Mouse (Mus musculus) spleen, adult 12 weeks (tissue): ENCODE data around the gene Lce1c.
"Not testable (repeated sequence)": the region's sequence is repeated elsewhere in the genome, so short reads cannot be mapped to it uniquely, and the experiment has no call there.

Experiments
- DNase-seq: peaks from one replicate; pipeline ENCODE4 v3.0.0; 2022; ENCODE audit warnings: low spot score

Gene Lce1c

GRCm38 (mm10) chr3:92678947-92679346 lies at the start of gene Lce1c:
Lce1c (plus strand) TSS chr3:92679247.
- no peak for DNase-seq

DNA sequence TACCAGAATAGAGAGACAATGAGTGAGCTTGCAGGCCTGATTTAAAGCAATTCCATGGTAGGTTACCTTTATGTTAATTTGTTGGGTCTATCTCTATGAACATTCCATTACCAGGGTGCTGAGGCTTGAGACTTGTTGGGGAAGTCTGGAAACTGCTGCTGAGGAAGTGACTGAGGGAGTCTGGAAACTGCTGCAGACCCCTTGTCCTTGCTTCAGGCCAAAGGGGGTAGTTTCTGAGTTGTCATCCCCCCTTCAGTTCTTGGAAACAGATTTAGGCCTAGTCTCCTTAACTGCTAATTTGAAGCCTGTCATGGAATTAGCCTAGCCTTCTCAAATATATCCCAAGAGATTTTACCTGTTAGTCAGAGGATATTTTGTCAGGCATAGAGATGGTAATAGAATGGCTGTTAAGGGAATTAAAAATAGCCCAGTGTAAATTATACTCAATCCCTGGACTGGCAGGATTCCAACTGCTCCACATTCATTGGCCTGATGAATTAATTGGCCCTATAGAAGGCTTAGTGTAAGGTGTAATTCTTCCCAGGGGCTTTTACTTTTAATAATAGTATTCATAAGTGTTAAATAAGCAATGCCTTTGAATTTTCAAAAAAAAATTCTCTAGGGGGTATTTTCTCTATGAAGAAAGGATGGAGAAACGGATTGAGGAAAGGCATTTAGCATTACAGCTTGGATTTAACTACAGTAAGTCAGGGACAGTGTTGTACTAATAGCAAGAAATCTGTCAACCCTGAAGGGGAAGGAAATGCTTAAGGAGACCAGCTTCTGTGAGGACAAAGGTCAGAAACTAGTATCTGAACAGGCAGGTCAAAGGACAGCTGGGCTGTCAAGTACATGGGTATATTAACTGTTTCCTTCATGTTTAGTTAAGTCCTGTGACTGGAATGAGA lies 41.0 kb upstream of the Lce1c start:
- no peak for DNase-seq

GRCm38 (mm10) chr3:92638653-92638991 lies 40.4 kb upstream of the Lce1c start:
- no peak for DNase-seq

GRCm38 (mm10) chr3:92639854-92640253 lies 39.2 kb upstream of the Lce1c start:
- DNase-seq: no peak

- no peak for DNase-seq
Observed at GRCm38 (mm10) chr3:92648207-92648606, 30.8 kb upstream of the Lce1c start, which contains the start of gene Lce1a1. Lce1a1 (minus strand) TSS chr3:92648307.

- DNase-seq: no peak
Observed at GRCm38 (mm10) chr3:92656826-92657225, 22.2 kb upstream of the Lce1c start, which contains the start of gene Lce1b. Lce1b (minus strand) TSS chr3:92656926.

DNA sequence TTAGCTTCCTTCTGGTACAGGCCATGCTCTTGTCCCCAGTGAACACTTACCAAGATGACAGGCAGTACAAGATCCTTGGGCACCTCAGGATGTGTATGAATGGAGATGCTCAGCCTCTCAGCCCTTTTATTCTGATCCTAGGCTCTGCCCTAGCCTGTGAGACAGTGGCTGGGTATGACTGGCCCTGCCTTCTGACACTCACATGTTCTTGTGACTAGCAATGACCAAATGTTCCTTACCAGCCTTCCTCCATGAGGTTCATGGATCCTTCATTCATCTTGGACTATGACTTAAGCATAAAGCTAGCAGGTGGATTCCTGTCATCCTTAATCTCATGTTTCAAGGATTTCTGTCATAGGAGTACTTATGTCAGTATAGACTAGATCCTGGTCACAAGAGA lies 8.8 kb upstream of the Lce1c start, which contains the start of gene Lce1a2:
Gene Lce1a2 (minus strand): TSS at position 101 of the 400 bp plus-strand sequence.
- no peak for DNase-seq

DNA sequence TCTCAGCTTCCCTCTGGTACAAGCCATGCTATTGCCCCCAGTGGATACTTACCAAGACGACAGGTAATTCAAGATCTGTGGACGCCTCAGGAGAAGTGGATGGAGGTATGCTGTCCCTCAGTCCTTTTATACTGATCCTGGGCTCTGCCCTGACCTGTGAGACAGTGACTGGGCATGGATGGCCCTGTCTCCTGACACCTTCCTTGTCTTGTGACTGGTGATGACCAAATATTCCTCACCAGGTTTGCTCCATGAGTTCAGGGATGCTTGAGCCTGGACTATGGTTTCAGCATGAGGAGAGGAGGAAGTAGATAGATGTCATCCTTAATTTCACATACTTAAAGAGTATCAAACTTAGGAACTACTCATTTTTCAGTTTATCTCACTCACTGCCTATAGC lies 8.1 kb downstream of the Lce1c start, which contains the start of gene Lce1d:
Gene Lce1d (minus strand): TSS at position 101 of the 400 bp plus-strand sequence.
- no peak for DNase-seq

GRCm38 (mm10) chr3:92689154-92689553 lies 10.1 kb downstream of the Lce1c start:
- DNase-seq: not testable (repeated sequence)

DNA sequence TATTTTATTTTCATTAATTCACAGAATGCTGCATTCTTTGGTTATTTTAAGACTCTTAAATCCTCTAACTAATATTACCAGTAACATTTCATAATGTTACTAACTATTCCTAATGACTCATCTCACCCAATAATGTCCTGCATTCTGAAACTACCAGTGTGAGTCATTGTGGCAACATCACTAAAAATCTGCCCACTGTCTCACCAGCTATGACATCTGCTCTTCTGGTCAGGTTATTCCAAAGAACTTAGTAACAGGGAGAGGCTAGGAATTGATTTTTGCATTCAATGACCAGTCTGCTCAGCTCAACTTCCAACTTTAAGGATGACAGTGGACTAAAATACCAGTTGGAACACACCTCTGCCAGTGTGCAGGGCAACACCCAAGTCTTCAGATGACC lies 12.6 kb downstream of the Lce1c start:
- DNase-seq: no peak

GRCm38 (mm10) chr3:92694613-92695012 lies 15.6 kb downstream of the Lce1c start:
- DNase-seq: no peak

DNA sequence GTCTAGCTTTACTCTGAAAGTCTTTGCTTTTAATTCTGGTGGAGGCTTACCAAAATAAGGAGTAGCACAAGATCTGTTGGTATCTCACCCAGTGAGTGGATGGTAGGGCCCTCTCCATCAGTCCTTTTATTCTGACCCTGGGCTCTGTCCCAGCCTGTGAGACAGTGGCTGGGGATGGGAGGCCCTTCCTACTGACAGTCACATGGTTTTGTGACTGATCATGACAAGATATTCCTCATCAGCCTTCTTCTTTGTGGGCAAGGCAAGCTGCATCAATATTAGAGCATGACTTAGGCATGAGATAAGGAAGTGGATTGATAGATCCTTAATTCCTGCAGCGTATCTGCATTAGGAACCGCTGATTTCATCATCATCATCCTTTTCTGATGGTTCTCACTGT lies 29.9 kb downstream of the Lce1c start, which contains the start of gene Lce1e:
Gene Lce1e (minus strand): TSS at position 101 of the 400 bp plus-strand sequence.
- no peak for DNase-seq

- DNase-seq: no peak
Observed at GRCm38 (mm10) chr3:92715122-92715521, 36.1 kb downstream of the Lce1c start.

GRCm38 (mm10) chr3:92720250-92720649 lies 41.2 kb downstream of the Lce1c start, which contains the start of gene Lce1f:
Lce1f (minus strand) TSS chr3:92720350.
- DNase-seq: no peak

DNA sequence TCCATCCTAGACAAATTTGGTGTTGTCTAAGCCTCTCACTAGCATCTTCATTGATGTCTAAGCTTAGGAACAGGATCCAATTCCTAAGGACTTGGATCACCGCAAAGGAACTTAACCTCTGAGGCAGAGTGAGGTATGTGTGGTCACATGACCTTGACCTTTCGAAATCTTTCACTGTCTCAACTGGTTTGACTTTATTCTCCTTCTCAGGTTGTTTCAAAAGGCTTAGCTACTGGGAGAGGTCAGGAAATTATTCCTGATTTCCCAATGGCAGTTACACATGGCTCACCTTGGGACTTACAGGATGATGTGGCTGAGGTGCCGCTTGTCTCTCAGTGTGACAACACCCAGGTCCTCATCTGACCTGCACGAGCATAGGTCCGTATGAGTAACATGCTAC lies 43.6 kb downstream of the Lce1c start:
- no peak for DNase-seq
